Mouse (Mus musculus) monocyte, adult 5-6 weeks (primary cell): Measurements from ENCODE around the gene Ocrl. TPM values are rescaled to one million over a fixed set of nuclear protein-coding genes. Genes with fewer than 3 reads are reported as not detected.

Experiments
- ATAC-seq: fragments of 153-309, 156-312 bp; replicated peaks from 2 replicates; pipeline ENCODE4 v1.8.0; 2017; ENCODE audit warnings: mild to moderate bottlenecking; ENCODE audit not compliant: low TSS enrichment, insufficient number of reproducible peaks, severe bottlenecking, poor library complexity, low FRiP score
- total RNA-seq: library from RNA; stranded (forward); fragments of 200-1000, 200-491, 200-594 nt; gene quantifications from 3 replicates; pipeline ENCODE4 v1.2.3, GENCODE M21; 2017

The Ocrl gene
- total RNA-seq, 1 experiment from 2014 or later: 6.7 TPM

GRCm38 (mm10) chrX:47971366-47972128, 59.4 kb downstream of the Ocrl start:
- no peak for ATAC-seq

- ATAC-seq: peak; percentile 97
Measured at GRCm38 (mm10) chrX:47976551-47976950, 64.4 kb downstream of the Ocrl start.

DNA sequence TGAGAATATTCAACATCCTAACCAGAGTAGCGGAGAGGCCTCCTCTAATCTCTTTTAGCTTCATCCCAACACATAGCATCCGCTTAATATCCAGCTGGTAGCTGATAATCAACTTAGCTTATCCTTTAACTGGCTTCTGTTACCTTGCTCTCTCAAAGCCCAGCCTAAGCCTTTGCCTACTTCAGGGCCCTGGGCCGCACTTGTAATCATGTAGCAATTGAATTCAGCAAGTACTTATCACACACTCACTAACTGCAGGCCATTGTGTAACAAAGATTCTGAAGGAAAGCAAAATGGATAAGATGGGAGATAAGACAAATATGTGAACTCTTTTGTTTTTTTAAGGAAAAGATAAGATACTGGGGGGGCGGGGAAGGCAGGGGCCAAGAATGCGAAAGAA, 64.9 kb downstream of the Ocrl start:
- ATAC-seq: no peak

- ATAC-seq: no peak
Measured at GRCm38 (mm10) chrX:47985000-47985619, 72.9 kb downstream of the Ocrl start.

- no peak for ATAC-seq
Measured at GRCm38 (mm10) chrX:47988024-47988423, 75.8 kb downstream of the Ocrl start.

GRCm38 (mm10) chrX:47992606-47993005, 80.4 kb downstream of the Ocrl start:
- ATAC-seq: peak; percentile 91

DNA sequence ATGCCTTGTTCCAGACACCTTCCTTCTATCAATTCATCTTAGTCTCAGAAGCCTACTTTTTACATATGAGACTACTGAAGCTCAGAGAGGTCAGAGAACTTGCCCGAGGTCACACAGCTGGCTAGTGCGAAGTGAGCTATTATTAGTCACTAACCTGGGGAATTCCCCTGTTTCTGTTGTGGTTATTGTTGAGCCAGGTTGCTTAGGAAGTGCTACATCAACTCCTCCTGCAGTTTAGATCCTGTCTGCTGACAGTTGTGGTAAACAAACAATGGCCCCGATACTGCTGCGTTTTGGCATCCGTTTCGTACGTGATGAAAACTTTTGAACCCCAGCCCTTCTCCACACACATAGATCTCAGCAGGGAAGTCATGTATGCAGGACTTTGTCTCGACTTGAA, 86.2 kb downstream of the Ocrl start:
- no peak for ATAC-seq

GRCm38 (mm10) chrX:48001151-48001550, 89.0 kb downstream of the Ocrl start:
- ATAC-seq: no peak

GRCm38 (mm10) chrX:48004786-48005185, 92.6 kb downstream of the Ocrl start:
- ATAC-seq: no peak

GRCm38 (mm10) chrX:48006062-48006461, 93.9 kb downstream of the Ocrl start:
- no peak for ATAC-seq

DNA sequence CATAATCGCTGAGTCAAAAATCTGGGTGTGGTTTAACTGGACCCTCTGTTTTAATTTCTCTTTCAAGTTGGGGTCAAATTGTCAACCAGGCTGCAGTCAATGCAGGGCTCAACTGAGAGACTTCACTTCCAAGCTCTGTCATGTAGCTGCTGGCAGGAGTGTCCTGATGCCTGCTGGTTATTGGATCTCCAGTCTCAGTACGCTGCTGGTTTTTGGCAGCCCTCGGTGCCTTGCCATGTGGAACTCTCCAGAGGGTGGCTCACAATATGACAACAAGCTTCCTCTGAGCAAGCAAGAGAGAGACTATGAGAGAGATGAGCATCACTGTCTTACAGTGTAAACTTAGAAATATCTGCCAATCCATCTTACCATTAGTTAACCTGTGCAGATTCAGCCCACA, 99.5 kb downstream of the Ocrl start:
- no peak for ATAC-seq

Other genes with a start within 250 kb of the Ocrl start
- not detected in 3 replicates for gene Smarca1, start 19.4 kb upstream of the Ocrl start, total RNA-seq
- 0.11 to 0.38 TPM (median 0.29 TPM) in 3 replicates for gene Apln, start 122.5 kb downstream of the Ocrl start, total RNA-seq
- not detected in 3 replicates for gene Xpnpep2, start 196.3 kb downstream of the Ocrl start, total RNA-seq
- gene Sash3, start 234.0 kb downstream of the Ocrl start, total RNA-seq: 193 to 270 TPM (median 209 TPM) in 3 replicates